Mouse (Mus musculus) cerebellum, adult 2 months (tissue): ENCODE measurements around the gene Gm1527. TPM values are rescaled to one million over a fixed set of nuclear protein-coding genes. Genes with fewer than 3 reads are reported as not detected.
"Not testable (repeated sequence)": the region's sequence is repeated elsewhere in the genome, so short reads cannot be mapped to it uniquely, and the experiment has no call there.

ENCODE experiments used
- DNase-seq, 2 experiments: peaks; one replicate each; pipeline ENCODE4 v3.0.0; 2021
- H3K27ac ChIP-seq: fragments of 200-500 bp; 2 replicates; pipeline ENCODE4 v1.5.1; 2012; ENCODE audit warnings: low read length, control low read depth, inconsistent platforms; ENCODE audit not compliant: insufficient read depth
- H3K27me3 ChIP-seq: fragments of 200-500 bp; 2 replicates; pipeline ENCODE4 v1.6.1; 2012; ENCODE audit warnings: inconsistent platforms, mild to moderate bottlenecking, low read length, moderate library complexity; ENCODE audit not compliant: control insufficient read depth, insufficient read depth
- H3K4me1 ChIP-seq: fragments of 200-500 bp; 2 replicates; pipeline ENCODE4 v1.6.1; 2011; ENCODE audit warnings: low read length; ENCODE audit not compliant: control insufficient read depth, insufficient read depth
- H3K4me3 ChIP-seq: fragments of 200-500 bp; replicated peaks from 2 replicates; pipeline ENCODE3; 2011; ENCODE audit warnings: mild to moderate bottlenecking, low read depth, low read length, control low read depth; ENCODE audit not compliant: insufficient read depth
- CTCF ChIP-seq: fragments of 200-500 bp; IDR thresholded peaks from 2 replicates; pipeline ENCODE4 v1.5.1; 2011; ENCODE audit warnings: low read depth, mild to moderate bottlenecking, control low read depth, low read length, moderate library complexity, borderline replicate concordance; ENCODE audit not compliant: insufficient read depth
- POLR2A ChIP-seq: fragments of 200-500 bp; IDR thresholded peaks from 2 replicates; pipeline ENCODE4 v1.6.1; 2011; ENCODE audit warnings: low read length, control low read depth, borderline replicate concordance; ENCODE audit not compliant: insufficient read depth
- WGBS: fragments of 180-500 bp; shearing (Covaris S2); methylation state at CpG from one replicate; pipeline ENCODE4 v1.1.7; 2018; 5-methylcytosine and 5-hydroxymethylcytosine counted together
- polyA plus RNA-seq: library from polyadenylated mRNA; depleted of rRNA; stranded (reverse); fragments of >200 nt; gene quantifications from 2 replicates; pipeline ENCODE4 v1.2.3, GENCODE M21; 2012; rRNA removed

The Gm1527 gene
- polyA plus RNA-seq = not detected in 2 replicates

GRCm38 (mm10) chr3:28892317-28892716, at the start of gene Gm1527:
Gene Gm1527, plus strand, starts transcription at chr3:28892617.
- WGBS = 80% methylated on average over 1 of the region's 1 CpGs
- H3K27me3 ChIP-seq = no peaks in the 10 kb centered on the region
- no peak for DNase-seq
- no peak for TF ChIP-seq POLR2A
- no peak for TF ChIP-seq CTCF
- H3K4me3 ChIP-seq = no peak within 1 kb of the TSS
- H3K4me1 ChIP-seq = no peaks in the 10 kb centered on the region
- H3K27ac ChIP-seq = no peak within 1 kb of the TSS

GRCm38 (mm10) chr3:28843231-28843630, 49.2 kb upstream of the Gm1527 start:
- H3K27me3 ChIP-seq = no peaks in the 10 kb centered on the region; the same call in 1 of the 2 replicates
- H3K27ac ChIP-seq = no peak overlapping the region
- 18% methylated on average over 8 of the region's 8 CpGs for WGBS
- H3K4me3 ChIP-seq = no peak overlapping the region
- H3K4me1 ChIP-seq = no peaks in the 10 kb centered on the region
- TF ChIP-seq POLR2A (no peak), CTCF (no peak)
- DNase-seq = no peak

GRCm38 (mm10) chr3:28847115-28847514, 45.3 kb upstream of the Gm1527 start:
- TF ChIP-seq CTCF (no peak), POLR2A (no peak)
- Histone ChIP-seq H3K4me3 (no peak overlapping the region), H3K27ac (no peak overlapping the region), H3K4me1 (no peaks in the 10 kb centered on the region), H3K27me3 (no peaks in the 10 kb centered on the region; the same call in 1 of the 2 replicates)
- no peak for DNase-seq

- not testable (repeated sequence) for H3K4me1 ChIP-seq, H3K27me3 ChIP-seq, H3K4me3 ChIP-seq, DNase-seq, H3K27ac ChIP-seq
- 91% methylated on average over 3 of the region's 3 CpGs for WGBS
Measured at GRCm38 (mm10) chr3:28852174-28852573, 40.2 kb upstream of the Gm1527 start.

GRCm38 (mm10) chr3:28859630-28860392, 32.6 kb upstream of the Gm1527 start:
- not testable (repeated sequence) for H3K27me3 ChIP-seq, DNase-seq, H3K4me3 ChIP-seq, H3K4me1 ChIP-seq, H3K27ac ChIP-seq

GRCm38 (mm10) chr3:28896966-28897365, 4.5 kb downstream of the Gm1527 start:
- not testable (repeated sequence) for H3K4me3 ChIP-seq, H3K27ac ChIP-seq, DNase-seq, H3K27me3 ChIP-seq, H3K4me1 ChIP-seq
- 72% methylated on average over 6 of the region's 6 CpGs for WGBS

- Histone ChIP-seq H3K4me1 (no peaks in the 10 kb centered on the region), H3K4me3 (no peak overlapping the region), H3K27me3 (no peaks in the 10 kb centered on the region), H3K27ac (no peak overlapping the region)
- DNase-seq = no peak
- no peak for TF ChIP-seq CTCF
- TF ChIP-seq POLR2A = no peak
- WGBS = 90% methylated on average over 2 of the region's 2 CpGs
Measured at GRCm38 (mm10) chr3:28965931-28966330, 73.5 kb downstream of the Gm1527 start.

GRCm38 (mm10) chr3:28968851-28969250, 76.4 kb downstream of the Gm1527 start:
- no peak overlapping the region for H3K4me3 ChIP-seq
- WGBS = under 1% methylated on average over 4 of the region's 4 CpGs
- no peaks in the 10 kb centered on the region for H3K27me3 ChIP-seq
- no peak for TF ChIP-seq POLR2A
- peak; percentile 71; the same call in 1 of the 2 replicates for TF ChIP-seq CTCF
- no peaks in the 10 kb centered on the region for H3K4me1 ChIP-seq
- peak; percentile 6 to 35 for DNase-seq
- H3K27ac ChIP-seq = no peak overlapping the region

Other genes starting within 250 kb of the Gm1527 start
- gene Slc2a2, start 194.7 kb upstream of the Gm1527 start, polyA plus RNA-seq = 0.08 and 0.10 TPM in 2 replicates
- gene Eif5a2, start 111.3 kb upstream of the Gm1527 start, polyA plus RNA-seq = 39.2 and 44.0 TPM in 2 replicates
- 142 and 156 TPM in 2 replicates for gene Rpl22l1, start 87.2 kb upstream of the Gm1527 start, polyA plus RNA-seq
- 1.7 and 3.6 TPM in 2 replicates for gene Egfem1, start 189.4 kb downstream of the Gm1527 start, polyA plus RNA-seq